Mouse (Mus musculus) ovary, postnatal 36 days (tissue): ENCODE measurements around the gene Cxcl16.
"Not testable (repeated sequence)": the region's sequence is repeated elsewhere in the genome, so short reads cannot be mapped to it uniquely, and the experiment has no call there.

ENCODE experiments used
- DNase-seq: peaks from one replicate; pipeline ENCODE4 v3.0.0; 2022; ENCODE audit warnings: low spot score, mixed read lengths

Gene Cxcl16

DNA sequence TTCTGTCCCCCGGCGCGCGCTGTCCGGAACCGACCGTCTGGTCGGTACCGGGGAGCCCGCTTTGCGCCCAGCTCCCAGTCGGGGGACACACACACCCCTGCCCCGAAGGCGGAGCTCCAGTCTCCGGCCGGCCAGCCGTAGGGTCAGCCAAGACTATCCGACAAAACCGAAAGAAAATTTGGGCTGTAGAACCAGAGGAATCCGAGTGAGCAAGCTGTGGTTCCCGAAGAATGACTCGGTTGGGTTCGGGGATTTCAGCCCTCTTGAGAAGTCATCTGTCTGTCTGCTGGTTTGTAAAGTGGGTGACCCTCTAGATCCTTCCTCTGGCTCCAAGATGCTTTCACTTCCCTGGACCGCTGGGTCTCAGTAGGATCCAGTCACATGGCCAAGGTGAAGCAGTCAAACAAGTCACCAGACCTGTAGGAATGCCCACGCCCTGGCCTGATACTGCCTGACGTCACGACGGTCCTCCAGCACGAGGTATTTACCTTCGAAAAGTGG, at the start of gene Cxcl16:
Gene Cxcl16, minus strand, starts transcription at position 384 of the 501 bp plus-strand sequence.
- DNase-seq = peak; percentile 60

DNA sequence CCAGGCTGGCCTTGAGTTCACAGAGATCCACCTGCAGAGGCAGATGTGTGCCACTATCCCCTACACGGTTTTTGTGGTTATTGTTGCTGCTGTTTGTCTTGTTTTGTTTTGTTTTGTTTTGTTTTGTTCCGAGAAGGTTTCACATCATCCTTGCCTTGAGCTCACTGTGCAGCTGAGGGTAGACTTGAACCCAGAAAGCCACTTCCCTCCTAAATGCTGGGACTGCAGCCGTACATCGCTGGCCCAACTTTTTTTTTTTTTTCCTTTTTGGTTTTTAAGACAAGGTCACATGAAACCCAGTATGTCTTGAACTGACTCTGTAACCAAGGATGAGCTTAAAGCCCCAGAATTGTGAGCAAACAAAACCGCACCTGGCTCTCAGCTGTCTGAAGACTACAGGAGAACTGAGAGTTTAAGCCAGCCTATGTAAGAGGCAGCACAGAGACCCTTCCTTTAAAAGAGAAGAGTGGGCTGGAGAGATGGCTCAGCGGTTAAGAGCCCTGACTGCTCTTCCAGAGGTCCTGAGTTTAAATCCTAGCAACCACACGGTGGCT, 47.3 kb upstream of the Cxcl16 start:
- DNase-seq = no peak

DNA sequence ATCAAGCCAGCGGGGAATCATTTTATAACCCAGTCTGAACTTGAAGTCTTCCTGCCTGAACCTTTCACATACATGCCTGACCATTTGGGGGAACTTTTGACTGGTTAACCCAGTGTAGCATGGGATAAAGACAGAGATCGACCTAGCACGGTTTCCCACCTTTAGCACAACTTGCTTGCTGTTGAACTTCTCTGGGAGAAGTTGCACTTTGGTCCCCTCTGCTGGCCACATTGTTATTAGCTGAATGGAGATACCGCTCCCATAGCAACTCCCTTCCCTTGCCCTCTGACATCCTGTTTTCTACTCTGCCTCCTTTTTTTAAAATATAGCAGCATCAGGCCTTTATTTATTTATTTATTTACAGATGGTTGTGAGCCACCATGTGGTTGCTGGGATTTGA, 46.6 kb upstream of the Cxcl16 start:
- peak; percentile 60 for DNase-seq

DNA sequence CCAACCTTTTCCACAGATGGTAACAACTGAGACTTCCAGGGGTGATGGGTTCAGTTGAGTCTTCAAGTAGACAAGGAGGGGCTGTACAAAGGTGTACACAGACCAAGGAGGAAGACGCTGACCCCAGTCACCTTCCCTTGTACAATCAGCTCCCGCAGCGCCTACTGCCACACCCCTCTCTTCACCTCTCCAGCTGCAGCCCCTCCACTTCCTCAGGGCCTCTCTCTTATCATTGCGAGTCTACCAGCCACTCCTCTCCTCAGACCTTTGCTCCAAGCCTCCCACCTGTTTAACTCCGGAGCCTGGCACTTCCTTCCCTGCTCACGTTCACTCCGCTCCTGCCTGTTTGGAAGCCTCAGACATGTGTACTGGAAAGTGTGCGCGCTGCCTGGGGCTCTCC, 45.2 kb upstream of the Cxcl16 start, which contains the start of gene Tm4sf5:
Gene Tm4sf5, plus strand, starts transcription at position 275 of the 400 bp plus-strand sequence.
- no peak for DNase-seq

DNA sequence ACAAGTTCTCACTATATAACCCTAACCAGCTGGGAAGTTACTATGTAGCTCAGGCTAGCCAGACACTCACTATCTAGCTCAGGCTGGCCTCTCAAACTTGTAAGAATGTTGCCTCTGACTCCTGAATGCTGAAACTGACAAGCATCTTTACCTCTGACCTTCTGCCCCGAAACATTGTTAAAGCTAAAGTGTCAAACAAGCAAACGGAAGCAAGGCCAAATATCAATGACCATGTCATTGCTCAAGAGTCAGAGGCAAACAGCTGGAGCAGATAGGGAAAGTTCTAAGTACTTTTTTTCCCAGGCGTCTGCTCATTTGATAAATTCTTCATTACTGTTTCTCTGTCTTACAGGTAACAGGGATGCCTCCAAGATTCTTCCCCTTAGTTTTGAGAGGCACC, 42.2 kb upstream of the Cxcl16 start:
- no peak for DNase-seq

DNA sequence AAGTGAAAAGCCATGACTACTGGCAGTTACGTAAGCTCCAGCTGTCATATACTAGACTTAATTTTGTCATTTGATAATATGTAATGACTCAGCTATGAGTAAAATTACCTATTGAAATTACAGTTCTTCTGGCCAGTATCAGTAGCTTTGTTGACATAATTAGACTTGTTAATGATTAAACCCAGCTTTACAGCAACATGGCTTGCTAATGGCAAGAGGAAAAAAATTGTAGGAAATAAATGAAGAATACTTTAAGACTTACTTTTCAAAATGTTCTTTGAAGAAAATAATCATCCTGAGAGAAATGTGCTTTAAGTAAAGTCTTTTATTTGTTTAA, 40.7 kb upstream of the Cxcl16 start:
- DNase-seq = no peak

DNA sequence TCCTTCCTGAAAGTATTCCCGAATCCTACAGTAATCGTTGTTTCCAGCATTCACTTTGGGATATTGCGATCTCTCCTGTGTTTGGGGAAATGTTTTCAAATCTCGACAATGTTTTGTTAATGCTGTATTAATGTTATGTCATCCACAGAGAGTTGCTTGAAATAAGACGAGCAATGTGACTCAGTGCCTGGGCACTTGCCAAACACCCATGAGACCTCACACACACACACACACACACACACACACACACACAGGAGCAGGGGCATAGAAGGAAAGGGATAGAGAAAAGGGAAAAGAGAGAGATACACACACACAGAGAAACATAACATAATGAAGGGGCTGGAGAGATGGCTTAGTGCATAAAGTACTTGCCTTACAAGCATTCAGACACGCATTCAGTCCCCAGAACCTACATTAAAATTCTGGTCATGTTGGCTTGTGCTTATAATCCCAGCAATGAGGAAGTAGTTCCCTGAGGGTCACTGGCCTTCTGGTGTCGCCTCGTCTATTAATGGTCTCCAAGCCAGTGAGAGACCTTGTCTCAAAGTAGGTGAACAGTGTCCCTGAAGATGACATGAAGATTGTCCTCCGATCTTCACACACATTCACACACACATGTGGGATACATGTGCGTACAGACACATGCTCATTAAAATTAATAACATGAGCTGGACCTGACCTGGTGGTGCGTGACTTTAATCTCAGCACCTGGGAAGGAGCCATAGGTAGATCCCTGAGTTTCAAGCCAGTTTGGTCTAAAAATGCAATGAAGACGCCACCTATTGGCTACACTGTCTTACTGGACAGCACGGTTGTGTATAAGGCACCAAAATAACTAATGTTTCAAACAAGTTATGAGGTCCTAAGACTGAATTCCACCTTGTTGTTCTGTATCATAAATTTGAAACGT, 40.0 kb upstream of the Cxcl16 start:
- DNase-seq = no peak

DNA sequence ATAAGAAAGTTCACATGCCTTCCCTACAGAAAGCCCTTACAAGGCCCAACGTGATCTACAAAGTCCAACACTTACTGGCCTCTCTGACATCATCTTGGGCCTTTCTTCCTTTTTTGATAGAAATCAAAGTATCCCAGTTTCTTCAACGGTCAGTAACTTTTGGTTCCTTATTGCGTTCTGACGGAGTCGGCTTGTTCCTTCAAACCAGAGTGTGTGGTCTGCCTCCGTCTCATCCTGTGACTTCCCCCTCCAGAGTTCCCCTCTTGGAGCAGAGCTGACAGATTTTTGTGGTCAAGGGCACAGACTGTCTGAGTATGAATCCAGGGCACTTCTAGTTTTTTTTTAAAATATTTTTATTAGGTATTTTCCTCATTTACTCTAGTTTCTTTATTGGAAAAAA, 29.9 kb upstream of the Cxcl16 start:
- no peak for DNase-seq

DNA sequence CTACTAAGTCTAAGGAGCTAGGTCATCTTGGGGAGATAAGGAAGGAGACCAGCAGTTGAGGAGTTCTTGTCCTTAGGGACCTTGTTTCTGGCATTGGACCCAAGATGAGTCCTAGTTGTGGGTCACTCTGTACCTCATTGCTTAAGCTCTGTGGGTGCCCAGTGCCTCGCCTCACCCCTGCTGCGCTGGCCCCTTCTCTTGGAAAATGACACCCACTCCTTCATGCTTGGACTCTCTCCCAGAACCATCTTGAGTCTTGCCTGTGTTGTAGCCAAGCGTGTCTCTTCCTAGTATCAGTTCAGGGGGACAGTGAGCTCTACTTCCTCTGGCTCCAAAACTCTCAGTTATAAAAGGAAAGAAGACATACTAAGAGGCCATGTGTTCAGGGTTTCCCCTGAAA, 29.4 kb upstream of the Cxcl16 start:
- no peak for DNase-seq

DNA sequence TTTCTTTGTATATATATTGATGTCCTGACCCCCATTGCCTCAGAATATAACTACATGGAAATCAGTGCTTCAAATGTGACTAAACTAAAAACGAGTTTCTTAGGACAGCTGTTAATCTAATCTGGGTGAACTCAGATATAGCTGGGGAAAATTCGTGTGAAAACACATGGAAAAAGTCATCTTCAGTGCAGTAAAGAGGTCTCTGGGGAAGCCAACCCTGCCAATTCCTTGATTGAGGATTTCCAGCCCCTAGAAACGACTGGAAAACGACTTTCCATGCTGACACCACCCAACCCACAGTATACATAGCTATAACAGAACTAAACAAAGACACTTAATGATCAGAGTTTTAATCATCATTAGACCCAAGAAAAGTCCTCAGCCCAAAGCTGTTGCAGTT, 28.0 kb upstream of the Cxcl16 start:
- DNase-seq = no peak

DNA sequence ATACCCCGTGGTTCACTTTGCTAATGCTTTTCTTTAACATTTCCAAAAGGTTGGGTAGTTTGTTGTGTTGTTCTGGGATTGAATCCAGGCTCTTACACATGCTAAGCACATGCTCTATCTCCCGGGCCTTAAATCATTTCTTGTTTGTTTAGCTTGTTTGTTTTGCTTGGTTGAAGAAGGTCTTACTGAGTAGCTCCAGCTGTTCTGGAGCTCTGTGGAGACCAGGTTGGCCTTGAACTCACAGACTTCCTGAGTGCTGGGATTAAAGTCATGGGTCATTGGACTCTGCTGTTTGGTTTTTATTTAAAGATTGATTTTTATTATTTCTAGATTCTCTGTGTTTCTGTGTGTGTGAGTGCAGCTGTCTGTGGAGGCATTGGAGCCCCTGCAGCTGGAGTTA, 25.7 kb upstream of the Cxcl16 start:
- DNase-seq = no peak

DNA sequence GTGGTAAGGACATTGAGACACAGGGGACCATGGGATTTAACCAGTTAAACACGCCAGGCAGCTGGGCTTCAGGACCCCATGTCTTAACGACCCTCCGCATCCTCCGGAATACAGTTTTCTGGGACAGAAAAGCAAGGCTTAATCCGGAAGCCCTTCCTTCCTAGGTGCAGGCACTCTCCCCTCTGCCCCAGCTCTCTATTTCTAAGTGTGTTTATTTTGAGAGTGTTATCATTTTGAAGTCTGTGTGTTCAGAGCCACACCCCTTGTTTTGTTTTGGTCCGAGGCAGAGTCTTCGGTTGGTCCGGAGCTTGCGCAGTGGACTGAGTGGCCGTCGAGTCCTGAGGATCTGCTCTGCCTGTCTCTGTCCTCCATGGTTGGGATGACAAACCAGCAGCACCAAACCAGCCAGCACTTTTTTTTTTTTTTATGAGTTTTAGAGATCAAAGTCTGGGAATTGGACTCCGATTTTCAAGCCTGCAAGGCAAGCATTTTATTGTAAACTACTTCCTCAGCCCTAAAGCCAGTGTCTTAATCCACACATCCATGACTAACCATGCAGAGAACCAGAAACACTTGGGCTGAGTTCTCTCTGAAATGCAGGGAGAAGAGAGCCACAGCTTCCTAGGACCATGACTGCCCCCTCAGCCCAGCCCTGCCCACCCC, 15.2 kb upstream of the Cxcl16 start:
- DNase-seq = no peak

DNA sequence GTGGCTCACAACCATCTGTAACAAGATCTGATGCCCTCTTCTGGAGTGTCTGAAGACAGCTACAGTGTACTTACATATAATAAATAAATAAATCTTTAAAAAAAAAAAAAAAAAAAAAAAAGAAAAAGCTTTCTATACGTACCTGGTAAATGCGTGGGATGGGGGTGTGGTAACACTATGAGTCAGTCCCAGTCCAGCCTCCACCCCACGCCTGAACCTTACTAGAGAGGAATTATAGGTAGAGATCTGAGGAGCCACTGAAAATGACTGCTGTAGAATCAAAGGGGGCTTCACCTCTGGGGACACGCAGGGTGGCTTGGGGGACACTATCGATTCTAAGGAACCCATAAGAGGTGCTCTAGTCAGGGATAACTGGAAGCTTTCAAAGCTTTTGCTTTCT, 13.5 kb upstream of the Cxcl16 start:
- not testable (repeated sequence) for DNase-seq

DNA sequence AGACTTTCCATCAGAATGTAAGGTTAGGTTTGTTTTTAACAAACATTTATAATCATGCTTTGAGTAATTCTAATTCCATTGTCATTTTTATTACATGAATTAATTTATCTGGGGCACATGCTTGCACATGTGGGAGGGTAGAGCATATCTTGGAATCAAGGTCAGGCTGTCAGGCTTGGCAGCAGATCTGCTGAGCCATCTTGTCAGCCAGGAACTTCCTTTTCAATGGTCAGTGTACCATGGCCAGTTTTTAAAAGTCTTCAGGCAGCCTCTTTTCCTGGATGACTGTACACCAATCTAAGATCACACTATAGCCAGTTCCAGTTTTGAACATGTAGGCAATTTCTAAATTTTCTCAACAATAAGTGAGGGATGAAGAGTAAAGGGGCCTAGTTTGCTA, 12.9 kb upstream of the Cxcl16 start:
- no peak for DNase-seq

DNA sequence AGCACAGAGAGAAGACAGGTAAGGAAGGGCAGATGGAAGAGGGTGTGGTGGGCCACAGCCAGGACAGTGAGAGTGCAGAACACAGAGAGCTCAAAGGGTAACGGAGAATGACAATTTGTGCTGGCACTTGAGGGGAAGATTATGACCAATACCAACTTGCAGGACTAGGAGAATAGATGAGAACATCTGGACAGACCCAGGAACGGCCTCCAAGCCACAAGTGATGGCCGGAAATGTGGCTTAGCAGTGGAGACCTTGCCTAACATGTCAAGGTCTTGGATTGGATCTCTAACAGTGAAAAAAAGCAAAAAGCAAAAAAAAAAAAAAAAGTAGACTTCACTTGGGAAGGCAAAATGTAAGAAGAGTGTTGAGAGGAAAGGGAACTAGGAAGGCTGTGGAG, 10.0 kb upstream of the Cxcl16 start:
- DNase-seq = no peak

DNA sequence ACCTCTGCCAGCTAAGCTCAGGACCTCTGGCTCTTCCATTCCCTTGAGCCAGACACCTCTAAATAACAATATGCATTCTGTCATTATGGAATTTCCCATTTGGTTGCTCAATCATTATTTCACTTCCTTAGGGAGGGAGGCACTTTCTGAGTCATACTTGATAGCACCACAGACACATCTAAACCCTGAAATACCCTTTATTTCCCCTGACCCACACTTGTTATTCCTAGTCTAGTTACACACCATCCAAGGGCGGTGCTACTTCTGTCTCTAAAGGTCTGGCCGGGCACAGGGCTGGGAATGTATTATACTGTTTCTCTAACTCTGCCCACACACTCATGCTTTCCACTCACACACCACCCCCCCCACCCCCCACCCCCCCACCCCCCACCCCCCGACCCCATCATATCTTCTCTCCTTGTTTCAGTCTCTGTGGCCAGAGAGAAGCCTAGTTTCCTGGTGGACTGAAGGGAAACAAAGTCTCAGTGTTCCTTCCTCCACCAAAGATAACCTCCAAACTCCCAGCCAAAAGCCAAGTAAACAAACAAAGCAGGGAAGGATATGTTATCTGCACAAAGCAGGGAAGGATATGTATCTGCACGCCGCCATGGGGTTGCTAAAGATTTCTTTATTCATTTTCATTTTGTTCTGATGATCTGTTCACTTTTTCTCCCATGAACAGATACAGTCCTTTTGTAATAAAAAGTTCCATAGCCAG, 8.3 kb upstream of the Cxcl16 start:
- no peak for DNase-seq

DNA sequence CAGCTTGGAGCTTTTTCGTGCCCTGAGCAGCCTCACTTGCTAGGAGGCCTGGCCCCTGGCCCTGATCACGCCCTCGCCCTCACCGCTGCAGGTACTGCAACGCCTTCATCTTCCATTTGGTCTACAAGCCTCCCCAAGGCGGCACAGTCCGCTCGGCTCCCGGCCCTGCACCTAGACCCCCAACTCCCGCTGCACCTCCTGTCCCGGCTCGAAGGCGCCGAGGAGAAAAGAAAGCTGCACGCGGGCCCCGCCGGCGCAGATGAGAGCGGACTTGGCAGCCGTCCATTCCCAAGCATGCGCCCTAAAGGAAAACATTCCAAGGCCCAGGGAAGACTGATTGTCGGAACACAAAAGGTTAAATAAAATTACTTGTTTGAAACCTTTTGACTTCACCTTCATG, 6.0 kb upstream of the Cxcl16 start:
- peak; percentile 46 for DNase-seq

DNA sequence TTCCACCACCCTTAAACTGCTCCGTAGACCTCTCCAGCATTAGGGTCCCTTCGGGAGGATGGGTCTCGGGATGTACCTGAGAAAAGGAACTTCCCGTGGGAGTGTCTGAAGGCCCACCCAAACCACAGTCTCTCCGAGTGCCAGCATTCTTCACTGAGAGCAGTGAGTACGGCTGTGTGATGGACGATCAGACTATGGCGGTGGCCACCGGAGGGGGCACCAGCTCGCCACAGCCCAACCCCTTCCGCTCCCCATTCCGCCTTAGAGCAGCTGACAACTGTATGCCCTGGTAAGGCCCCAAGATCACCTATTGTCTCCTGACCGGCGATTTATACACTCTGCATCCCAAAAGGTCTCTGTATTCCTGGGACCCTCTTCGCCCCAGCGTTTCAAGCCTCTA, 5.4 kb upstream of the Cxcl16 start:
- no peak for DNase-seq

DNA sequence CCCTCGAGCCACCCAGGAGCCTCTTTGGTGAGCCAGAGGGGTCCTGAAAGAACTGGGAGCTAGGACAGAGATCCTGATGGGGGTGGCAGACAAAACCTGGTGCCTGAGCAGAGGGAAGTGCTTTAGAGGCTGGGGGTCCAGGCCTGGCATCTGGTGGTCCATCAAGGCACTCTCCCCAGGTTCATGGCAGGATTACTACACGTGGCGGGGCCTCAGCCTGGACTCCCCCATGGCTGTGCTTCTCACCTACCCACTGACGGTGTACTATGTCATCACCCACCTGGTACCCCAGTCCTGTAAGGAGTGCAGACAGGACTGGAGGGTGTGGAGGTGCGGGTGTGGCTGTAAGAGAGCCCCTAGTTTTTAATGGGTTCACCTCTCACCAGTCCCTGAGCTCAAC, 4.2 kb upstream of the Cxcl16 start:
- DNase-seq = no peak

DNA sequence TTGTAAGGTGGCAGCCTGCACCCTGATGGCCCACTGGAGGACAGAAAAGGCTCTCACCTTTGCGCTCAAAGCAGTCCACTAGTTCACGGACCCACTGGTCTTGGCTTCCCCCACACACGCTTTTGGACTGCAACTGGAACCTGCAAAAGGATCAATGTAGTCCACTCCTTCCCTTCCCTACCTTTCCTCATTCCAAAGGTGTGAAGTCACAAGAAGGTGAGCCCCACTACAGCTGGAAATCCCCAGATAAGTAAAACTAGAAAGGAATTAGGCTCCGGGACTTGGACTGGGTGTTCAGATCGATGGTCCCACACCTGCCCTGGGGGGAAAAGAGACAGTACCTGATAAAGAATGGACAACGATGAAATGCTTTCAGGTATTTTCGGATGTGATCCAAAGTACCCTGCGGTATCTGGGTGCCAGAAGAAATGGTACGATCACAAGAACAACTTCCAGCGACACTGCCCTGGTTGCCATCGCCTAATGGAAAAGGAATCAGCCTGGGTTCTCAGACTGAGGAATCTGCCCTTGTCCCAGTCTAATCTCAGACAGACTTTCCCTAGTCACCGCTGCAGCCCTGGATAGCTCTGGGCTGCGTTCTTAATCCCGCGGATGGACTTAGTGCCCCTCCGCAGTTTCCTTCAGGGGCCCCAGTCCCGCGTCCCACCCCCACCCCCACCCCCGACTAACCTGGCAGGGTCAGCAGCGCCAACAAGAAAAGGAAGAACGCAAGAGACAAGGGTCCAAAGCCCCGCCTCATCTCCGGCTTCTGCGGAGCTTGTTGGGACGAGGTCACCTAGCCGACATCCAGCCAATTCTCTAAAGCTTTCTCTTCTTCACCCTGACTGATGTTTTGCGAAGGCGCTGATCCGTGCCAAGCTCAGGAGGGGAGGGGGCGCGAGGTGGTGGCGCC, 840 bp downstream of the Cxcl16 start, which contains the start of gene Zmynd15:
Gene Zmynd15, plus strand, starts transcription at position 746 of the 913 bp plus-strand sequence.
- no peak for DNase-seq
